Mouse (Mus musculus): ENCODE measurements around the gene Sh2d3c.

DNA sequence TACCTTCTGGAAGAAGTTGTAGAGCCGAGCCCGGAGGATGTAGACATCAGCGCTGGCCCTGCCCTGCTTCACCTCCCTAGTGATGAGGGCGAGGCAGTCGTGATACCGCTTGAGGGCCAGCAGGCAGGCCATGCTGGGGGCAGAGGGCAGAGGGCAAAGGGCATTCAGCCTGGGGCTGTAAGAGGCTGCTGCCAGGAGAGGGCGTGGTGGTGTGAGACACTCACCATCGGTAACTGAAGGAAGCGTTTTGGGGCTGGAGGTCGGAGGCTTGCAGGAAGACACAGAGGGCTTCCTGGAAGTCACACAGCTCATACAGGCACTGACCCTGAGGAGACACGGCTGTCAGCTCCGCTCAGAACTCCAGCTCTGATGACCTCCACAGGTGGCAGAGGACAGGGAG, 51.0 kb downstream of the Sh2d3c start:
- TF ChIP-seq E2F4 (IDR thresholded peaks at IDR 0.05; ENCODE audit: insufficient read depth) (no peak), MYOD1 (IDR thresholded peaks at IDR 0.05; ENCODE audit: control insufficient read depth in 1 of 3, insufficient read length in 2 of 3, low read depth in 2 of 3) (no peak), POLR2A (IDR thresholded peaks at IDR 0.05; ENCODE audit: insufficient read length, low read depth) (no peak), MAX (IDR thresholded peaks at IDR 0.05; ENCODE audit: low read depth) (no peak)

All from myocyte (in vitro differentiated cells).